Mouse (Mus musculus): ENCODE results near the gene Gaa.
"Not testable (repeated sequence)": the region's sequence is repeated elsewhere in the genome, so short reads cannot be mapped to it uniquely, and the experiment has no call there.

Gene Gaa

DNA sequence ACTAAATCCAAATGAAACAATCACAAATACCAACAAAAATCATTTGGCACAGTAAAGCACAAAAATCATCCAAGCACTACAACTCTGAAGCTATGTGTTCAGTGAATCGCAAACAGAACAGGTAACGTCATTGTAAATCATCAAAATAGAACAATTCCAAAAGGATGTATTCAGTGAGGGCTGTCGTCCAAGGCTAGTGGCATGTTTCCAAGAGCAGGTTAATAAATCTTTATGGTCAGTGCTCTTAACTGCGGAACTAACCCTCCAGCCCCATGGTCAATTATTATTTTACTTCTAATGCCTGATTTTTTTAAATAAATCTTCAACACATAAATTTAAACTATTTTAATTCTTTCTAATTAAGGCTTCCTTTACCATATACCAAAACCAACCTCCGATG lies 11.1 kb upstream of the Gaa start:
- DNase-seq, result not testable (repeated sequence)

GRCm38 (mm10) chr11:119258216-119258571 lies 9.5 kb upstream of the Gaa start:
- no peak for DNase-seq

DNA sequence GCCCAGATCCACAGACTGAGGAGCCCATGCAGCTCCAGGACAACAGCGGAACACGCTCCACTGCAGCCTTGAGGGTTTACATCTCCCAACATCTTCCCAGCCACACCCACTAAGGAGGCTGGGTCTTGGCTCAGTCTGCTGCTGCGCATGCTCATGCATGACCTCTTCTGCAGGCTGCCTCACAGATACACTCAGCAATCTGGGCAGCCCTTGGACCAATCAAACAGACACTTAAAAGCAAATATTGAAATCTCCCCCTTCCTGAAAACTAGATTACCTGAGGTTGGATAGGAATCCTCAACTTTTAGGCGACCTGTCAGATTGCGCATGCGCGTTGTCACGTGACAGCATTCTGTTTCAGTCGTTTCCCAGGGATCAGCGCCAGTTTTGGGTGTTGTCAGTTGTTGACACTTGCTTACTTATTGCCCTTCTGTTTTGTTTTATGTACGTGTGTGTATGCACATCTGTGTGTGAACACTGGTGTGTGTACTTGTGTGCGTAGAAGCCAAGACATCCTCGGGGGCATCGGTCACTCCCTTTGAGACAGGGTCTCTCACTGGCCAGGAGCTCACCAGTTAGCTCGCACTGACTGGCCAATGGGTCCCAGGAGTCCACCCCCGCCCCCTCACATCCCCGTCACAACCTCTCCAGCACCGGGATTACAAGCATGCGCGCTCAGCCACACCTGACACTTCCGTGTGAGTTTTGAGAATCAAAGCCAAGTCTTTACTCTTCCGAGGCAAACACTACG lies 8.9 kb upstream of the Gaa start:
- peak; percentile 71 for DNase-seq

DNA sequence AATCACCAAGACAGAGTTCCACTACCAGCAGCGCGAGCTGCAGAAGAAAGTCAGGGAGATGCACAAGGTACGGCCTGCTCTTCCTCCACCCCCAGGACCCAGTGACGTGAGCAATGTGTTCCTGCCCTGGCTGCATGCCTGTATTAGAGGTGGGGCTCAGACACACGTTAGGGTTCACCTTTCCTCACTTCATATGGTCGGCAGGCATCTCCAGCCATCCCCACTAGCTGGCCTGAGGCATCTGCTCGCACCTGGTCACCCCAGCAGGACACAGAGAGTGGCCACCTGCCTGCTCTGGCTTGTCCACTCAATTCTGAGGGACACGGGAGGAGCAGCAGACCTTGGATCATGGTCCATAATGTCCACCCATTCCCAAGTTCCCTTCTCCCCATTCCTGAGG lies 7.7 kb upstream of the Gaa start:
- DNase-seq, result no peak

DNA sequence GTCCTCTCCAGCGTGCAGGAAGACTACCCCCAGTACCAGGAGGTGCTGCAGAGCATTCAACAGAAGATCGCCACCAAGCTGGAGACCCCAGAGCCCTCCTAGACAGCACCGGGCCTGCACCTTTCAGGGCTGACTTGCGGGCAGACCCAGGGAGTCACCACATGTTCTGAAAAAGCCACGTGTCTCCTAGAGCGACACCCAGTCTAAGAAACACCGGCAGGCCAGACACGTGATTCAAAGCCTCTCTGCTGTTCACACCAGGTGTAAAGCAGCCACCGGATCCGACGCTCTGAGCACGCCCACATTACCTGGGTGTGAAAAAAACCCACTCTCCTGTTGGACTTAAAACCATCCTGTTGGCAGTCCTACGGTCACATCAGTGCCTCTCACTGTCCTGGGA lies 3.3 kb upstream of the Gaa start:
- DNase-seq, result no peak

- DNase-seq, result no peak
Observed at GRCm38 (mm10) chr11:119265811-119266210, 1.9 kb upstream of the Gaa start.

DNA sequence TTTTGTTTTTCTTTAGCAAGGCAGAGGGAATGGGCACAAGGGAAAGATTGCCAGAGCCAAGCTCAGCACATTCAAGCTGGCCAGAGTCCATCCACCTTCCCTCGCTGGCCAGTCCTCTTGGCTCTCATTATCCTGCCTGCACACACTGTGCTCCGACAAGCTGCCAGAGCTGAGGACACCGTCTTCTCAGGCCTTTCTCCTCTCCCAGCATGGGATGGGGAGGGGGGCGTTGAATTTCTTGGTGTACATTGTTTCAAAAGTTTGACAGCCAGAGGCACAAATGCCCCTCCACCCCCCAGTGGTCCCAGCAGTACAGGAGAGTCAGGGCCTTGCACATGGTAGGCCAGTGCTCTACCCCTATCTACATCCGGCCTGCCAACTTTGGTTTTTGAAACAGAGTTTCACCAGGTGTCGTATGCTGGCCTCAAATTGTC lies 429 bp upstream of the Gaa start:
- DNase-seq, result peak; percentile 49

- DNase-seq, result peak; percentile 83
Observed at GRCm38 (mm10) chr11:119268557-119269195, 989 bp downstream of the Gaa start.

- not testable (repeated sequence) for DNase-seq
Observed at GRCm38 (mm10) chr11:119272492-119272891, 4.8 kb downstream of the Gaa start.

DNA sequence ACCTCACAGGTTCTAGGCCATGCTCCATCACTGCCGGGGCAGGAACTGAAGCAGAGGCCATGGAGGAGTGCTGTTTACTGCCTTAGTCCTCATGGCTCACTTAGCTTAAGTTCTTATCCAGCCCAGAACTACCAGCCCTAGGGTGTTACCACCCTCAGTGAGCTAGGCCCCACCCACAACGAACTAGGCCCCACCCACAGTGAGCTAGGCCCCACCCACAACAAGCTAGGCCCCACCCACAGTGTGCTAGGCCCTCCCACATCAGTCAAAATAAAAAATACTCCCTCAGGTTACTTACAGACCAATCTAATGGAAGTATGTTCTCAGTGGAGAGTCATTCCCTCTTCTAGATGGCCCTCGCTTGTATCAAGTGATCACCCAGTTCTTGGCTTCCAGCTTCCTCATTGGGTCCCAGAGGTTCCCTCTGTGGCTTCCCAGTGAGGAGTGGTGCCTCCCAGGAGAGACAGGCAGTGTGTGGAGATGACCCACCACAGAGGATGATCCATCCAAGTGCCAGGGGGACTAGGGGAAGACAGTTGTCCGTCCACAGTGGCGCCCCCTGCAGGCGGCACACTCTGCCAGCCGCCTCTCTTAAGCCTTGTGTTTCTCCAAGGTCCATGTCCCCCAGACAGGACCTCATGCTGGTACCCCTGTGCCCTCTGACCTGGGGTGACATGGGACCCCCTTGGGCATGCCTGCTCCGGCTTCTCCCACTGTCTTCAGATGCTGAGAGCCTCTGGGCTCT lies 5.7 kb downstream of the Gaa start:
- no peak for DNase-seq

- no peak for DNase-seq
Observed at GRCm38 (mm10) chr11:119281030-119281429, 13.3 kb downstream of the Gaa start.

- DNase-seq, result no peak
Observed at GRCm38 (mm10) chr11:119285791-119286527, 18.3 kb downstream of the Gaa start.

GRCm38 (mm10) chr11:119287207-119287992 lies 19.7 kb downstream of the Gaa start:
- no peak for DNase-seq

DNA sequence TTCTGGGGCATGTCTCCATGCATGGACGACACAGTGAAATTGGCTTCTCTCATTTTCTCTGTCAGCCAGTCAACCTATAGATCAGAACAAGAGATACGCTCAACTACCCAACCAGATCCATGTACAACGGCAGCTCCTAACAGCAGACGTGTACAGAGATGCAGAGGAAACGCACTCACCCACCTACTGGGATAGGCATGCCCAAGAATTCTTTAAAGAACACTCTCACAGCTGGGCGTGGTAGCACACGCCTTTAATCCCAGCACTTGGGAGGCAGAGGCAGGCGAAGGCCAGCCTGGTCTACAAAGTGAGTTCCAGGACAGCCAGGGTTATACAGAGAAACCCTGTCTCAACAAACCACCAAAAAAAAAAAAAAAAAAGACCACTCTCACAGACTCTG lies 25.2 kb downstream of the Gaa start:
- DNase-seq, result not testable (repeated sequence)

- DNase-seq, result no peak
Observed at GRCm38 (mm10) chr11:119297996-119298395, 30.3 kb downstream of the Gaa start.

GRCm38 (mm10) chr11:119298917-119299316 lies 31.2 kb downstream of the Gaa start:
- DNase-seq, result no peak

DNA sequence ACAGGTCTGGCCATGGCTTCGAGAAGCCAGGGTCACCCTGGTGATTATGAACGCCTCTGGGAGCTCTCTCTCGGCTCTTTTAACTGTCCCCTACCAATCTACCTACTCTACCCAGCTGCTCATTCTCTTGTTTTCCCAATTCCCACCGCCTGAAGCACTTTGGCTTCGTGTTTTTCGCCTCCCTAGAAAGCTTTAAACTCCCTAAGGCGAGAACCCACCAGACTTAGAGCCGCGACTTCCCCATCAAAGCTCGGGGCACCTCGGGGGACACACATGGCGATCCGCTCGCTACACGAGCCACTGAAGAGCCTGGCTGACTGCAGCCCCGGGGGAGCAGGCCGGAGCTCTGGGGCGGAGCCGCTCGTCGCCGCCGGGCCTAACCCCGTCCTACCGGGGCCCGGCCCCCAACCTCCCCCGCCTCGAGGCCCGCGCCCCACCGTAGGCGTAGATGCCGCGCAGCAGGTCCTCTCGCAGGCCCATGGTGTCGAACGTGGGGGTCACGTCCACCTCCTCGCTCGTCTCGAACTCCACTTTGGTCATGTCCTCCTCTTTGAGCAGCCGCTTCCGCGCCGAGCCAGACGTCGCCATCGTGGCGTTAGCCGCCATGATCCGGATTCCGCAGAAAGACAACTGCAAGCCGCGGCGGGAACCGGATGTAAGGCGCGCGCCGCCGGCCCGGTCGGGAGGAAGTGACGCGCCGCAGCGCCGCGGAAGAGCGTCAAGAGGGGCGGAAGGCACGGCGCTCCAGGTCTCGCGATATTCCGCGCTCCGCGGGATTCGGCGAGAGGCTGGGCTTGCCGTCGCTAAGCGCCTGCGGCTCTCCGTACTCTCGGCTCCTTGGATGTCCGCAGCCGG lies 31.9 kb downstream of the Gaa start, which contains the start of gene Eif4a3:
Gene Eif4a3 (minus strand): TSS at position 699 of the 855 bp plus-strand sequence.
- peak; percentile 92 for DNase-seq

- no peak for DNase-seq
Observed at GRCm38 (mm10) chr11:119300246-119300935, 32.7 kb downstream of the Gaa start.

DNA sequence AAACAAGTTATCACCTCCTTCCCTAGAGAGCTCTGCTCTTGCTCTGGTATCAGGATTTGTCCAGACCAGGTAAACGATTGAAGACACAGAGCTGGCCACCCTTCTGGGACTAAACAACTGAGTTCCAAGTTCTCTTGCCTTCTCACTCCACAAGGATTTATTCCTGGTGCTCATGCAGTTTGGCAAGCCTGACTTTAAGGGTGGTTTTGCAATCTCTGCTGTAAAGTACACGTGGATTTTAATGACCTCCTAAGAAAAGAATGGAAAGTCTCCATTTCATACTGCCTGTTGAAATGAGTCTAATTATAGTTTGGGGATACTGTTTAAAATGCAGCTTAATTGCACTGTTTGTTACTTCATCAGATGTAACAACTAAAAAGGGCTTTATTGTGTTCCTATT lies 33.3 kb downstream of the Gaa start:
- no peak for DNase-seq

DNA sequence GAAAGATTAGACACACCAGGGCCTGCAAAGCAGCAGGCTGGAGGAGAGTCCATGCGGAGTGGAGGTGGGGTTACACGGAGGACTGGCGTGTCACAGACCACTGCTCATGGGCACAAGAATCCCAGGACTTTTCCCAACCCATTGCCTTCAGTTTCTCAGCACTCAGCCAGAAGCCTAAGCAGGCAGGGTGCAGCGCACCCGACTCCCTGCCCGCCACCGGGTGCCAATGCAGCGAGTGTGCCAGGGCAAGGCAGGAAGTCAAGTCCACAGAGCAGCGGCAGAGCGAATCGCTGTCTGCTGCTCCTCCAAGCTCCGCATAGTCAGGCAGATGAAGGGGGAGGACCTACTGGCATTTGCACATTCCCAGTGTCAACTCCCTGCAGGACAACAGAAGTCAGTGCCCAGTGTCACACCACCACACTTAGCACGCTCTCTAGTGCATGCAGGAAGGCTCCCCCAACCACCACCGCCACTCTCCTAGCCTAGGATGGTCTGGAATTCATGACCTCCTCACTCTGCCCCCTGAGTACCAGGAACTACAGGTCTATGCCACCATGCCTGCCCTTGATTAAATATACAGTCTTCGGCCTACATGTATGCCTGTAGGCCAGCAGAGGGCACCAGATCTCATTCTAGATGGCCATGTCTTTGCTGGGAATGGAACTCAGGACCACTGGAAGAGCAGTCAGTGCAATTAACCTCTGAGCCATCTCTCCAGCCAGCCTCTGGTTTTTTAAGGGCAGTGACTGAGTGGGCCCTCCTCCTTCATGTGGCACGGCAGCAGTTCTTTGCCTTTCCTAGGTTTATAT lies 37.4 kb downstream of the Gaa start:
- no peak for DNase-seq

Measured in layer of hippocampus, adult 9-11 months (tissue).